Mouse (Mus musculus) liver, embryonic 14.5 days (tissue): ENCODE results near the gene Fmo2.

Experiments
- CTCF ChIP-seq: IDR thresholded peaks from 2 replicates; pipeline ENCODE4 v1.5.1; 2016; ENCODE audit warnings: antibody characterized with exemption, low read depth, control low read depth
- EP300 ChIP-seq: IDR thresholded peaks from 2 replicates; pipeline ENCODE4 v1.6.1; 2016; ENCODE audit warnings: antibody characterized with exemption, low read depth

DNA sequence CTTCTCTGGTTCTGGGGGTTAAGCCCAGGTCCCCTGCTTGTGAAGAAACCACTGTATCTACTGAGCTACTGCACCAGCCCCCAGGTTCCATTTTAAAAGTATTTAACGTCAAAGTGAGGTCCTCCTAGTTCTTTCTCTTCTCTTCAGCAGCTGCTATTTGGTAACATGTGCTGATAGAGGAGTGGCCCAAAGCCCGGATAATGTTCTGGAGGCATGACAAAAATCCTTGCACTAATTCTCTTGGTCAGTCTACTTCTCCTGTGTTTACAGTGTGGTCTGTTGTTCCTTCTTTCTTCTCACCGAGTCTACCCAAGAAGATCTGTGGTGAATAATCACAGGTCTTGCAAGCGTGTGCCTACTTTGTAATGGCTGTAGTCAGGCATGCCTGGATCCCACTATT lies 15.8 kb downstream of the Fmo2 start:
- TF ChIP-seq CTCF (no peak), EP300 (no peak)
